Mouse (Mus musculus): ENCODE data around the gene Arhgef25. TPM values are rescaled to one million over a fixed set of nuclear protein-coding genes. Genes with fewer than 3 reads are reported as not detected.

Arhgef25 gene
- polyA plus RNA-seq, 1 experiment from 2014 or later = 19.6 TPM

DNA sequence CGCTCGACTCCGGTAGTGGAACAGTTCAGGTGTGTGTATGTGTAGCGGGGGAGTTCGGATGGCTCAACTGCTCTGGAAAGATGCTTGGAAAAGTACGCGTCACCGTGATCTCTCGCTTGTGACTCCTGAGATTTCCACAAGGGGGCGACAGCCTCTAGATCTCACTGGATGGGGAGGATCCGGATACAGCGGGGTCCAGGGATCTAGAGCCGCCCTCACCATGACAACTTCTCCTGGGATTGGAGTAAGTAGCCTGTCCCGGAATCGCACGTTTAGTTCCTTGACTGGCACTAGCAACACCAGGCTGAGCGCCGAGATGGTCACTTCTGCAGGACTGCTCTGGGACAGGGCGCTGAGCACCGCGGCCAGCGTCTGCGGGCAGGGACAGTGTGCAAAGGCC is 12.2 kb downstream of the Arhgef25 start:
- peak overlapping the region; percentile 38 for H3K4me2 ChIP-seq (ENCODE audit: low read length)
- no peak overlapping the region for H3K9ac ChIP-seq (replicated peaks; ENCODE audit: low read length)
- H3K4me1 ChIP-seq (ENCODE audit: control insufficient read depth, insufficient read depth, low read length) = peaks cover 8% of the 10 kb centered on the region
- H3K36me3 ChIP-seq (ENCODE audit: control insufficient read depth, insufficient read depth, low read length) = no peaks in the 10 kb centered on the region
- peak overlapping the region; percentile 20 for H3K4me3 ChIP-seq (replicated peaks; ENCODE audit: low read depth, low read length)
- no peaks in the 10 kb centered on the region for H3K9me3 ChIP-seq (ENCODE audit: control insufficient read depth, low read length)
- no peak overlapping the region for H3K27ac ChIP-seq (replicated peaks; ENCODE audit: low read depth, low read length)
- WGBS = under 1% methylated on average over 23 of the region's 23 CpGs
- ATAC-seq (ENCODE audit: low FRiP score, low TSS enrichment) = 0 out of 2 replicates have a peak, but pooled peaks have one; percentile 44
- DNase-seq = peak; percentile 93
- H3K27me3 ChIP-seq (ENCODE audit: control insufficient read depth, insufficient read depth, low read length) = peaks cover 51% of the 10 kb centered on the region

DNA sequence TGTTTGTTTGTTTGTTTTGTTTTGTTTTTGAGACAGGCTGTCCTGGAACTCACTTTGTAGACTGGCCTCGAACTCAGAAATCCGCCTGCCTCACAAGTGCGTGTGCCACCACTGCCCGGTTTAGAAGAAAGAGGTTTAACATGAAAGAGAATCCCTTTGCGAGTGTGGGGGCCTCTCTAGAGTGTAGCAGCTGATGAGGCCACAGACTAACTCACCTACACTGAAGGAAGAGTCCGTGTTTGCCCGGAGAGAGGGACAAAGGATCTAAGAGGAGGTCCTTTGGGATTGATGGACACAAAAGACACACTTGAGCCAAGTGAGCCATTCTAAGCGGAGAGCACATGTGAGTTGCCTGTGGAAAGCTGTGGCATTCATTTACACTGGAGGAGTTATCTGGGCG is 12.6 kb downstream of the Arhgef25 start:
- 20% methylated on average over 9 of the region's 9 CpGs for WGBS
- Histone ChIP-seq H3K27me3 (ENCODE audit: control insufficient read depth, insufficient read depth, low read length) (peaks cover 53% of the 10 kb centered on the region), H3K36me3 (ENCODE audit: control insufficient read depth, insufficient read depth, low read length) (peaks cover 2% of the 10 kb centered on the region; the same call in 1 of the 2 replicates), H3K4me2 (ENCODE audit: low read length) (no peak overlapping the region), H3K9me3 (ENCODE audit: control insufficient read depth, low read length) (no peaks in the 10 kb centered on the region), H3K4me1 (ENCODE audit: control insufficient read depth, insufficient read depth, low read length) (peaks cover 8% of the 10 kb centered on the region), H3K4me3 (replicated peaks; ENCODE audit: low read depth, low read length) (no peak overlapping the region), H3K9ac (replicated peaks; ENCODE audit: low read length) (no peak overlapping the region), H3K27ac (replicated peaks; ENCODE audit: low read depth, low read length) (no peak overlapping the region)
- DNase-seq = no peak
- ATAC-seq (ENCODE audit: low FRiP score, low TSS enrichment) = no peak

DNA sequence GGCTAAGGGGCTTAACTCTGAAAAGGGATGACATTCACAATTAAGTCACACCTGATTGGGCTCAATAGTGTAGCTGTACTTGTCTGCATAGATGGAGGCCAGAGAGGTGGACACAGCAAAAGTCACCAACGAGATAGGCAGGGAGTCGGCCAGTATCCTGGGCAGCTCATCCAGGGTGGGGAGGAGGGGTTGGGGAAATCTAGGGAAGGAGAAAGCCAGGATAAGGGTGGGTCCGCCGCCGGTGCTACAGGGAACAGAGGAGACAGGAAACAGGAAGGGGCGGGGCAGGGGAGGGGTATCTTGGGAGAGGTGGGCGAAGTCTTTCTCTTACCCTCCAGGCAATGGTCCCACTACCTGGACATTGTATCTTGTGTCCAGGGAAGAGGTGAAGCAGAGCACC is 13.1 kb downstream of the Arhgef25 start:
- Histone ChIP-seq H3K27me3 (ENCODE audit: control insufficient read depth, insufficient read depth, low read length) (peaks cover 58% of the 10 kb centered on the region), H3K36me3 (ENCODE audit: control insufficient read depth, insufficient read depth, low read length) (peaks cover 7% of the 10 kb centered on the region; the same call in 1 of the 2 replicates), H3K27ac (replicated peaks; ENCODE audit: low read depth, low read length) (no peak overlapping the region), H3K4me1 (ENCODE audit: control insufficient read depth, insufficient read depth, low read length) (peaks cover 8% of the 10 kb centered on the region), H3K9me3 (ENCODE audit: control insufficient read depth, low read length) (no peaks in the 10 kb centered on the region), H3K4me2 (ENCODE audit: low read length) (no peak overlapping the region), H3K4me3 (replicated peaks; ENCODE audit: low read depth, low read length) (no peak overlapping the region), H3K9ac (replicated peaks; ENCODE audit: low read length) (no peak overlapping the region)
- ATAC-seq (ENCODE audit: low FRiP score, low TSS enrichment) (no peak), DNase-seq (no peak)
- 5% methylated on average over 7 of the region's 7 CpGs for WGBS

DNA sequence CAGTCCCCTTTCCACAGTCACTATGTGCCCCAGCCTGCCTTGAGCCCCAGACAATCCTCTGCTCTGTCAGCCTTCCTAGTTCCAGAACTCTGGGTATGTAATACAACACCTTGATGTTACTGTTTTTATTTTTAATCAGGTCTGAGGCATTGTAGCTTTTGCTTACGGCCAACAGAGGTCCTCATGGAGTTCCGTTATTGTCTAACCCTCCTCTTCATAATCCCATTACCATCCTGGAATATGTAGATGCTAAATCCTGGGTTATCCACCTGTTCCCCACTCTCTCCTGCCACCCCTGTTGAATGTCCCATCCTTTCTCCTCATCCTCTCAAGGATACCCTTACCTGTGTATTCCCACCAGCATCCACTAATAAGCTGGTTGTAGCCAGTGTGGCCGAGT is 13.7 kb downstream of the Arhgef25 start:
- WGBS = 30% methylated on average over 3 of the region's 3 CpGs

DNA sequence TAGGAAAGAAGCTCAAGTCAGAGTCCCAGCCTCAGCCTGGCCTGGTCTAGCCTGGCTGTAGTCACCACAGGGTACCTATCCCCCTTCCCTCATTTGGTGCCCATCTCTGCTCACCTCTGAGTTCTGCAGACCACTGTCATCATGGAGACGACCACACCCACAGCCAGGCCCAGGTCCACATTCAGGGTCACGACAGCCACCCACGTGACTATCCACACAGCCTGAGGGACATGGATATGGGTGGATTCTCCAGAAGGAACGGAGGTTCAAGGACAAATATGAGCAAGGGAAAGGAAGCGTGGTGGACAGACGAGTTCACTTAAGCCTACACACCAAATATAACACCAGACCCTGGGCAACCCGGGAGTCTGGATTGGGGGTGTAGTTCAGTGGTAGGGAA is 15.7 kb downstream of the Arhgef25 start:
- no peak overlapping the region for H3K4me2 ChIP-seq (ENCODE audit: low read length)
- no peak overlapping the region for H3K9ac ChIP-seq (replicated peaks; ENCODE audit: low read length)
- peaks cover 67% of the 10 kb centered on the region for H3K27me3 ChIP-seq (ENCODE audit: control insufficient read depth, insufficient read depth, low read length)
- no peak overlapping the region for H3K4me3 ChIP-seq (replicated peaks; ENCODE audit: low read depth, low read length)
- DNase-seq = no peak
- H3K4me1 ChIP-seq (ENCODE audit: control insufficient read depth, insufficient read depth, low read length) = peaks cover 20% of the 10 kb centered on the region
- no peaks in the 10 kb centered on the region for H3K9me3 ChIP-seq (ENCODE audit: control insufficient read depth, low read length)
- ATAC-seq (ENCODE audit: low FRiP score, low TSS enrichment) = no peak
- WGBS = 90% methylated on average over 7 of the region's 7 CpGs
- no peak overlapping the region for H3K27ac ChIP-seq (replicated peaks; ENCODE audit: low read depth, low read length)
- peaks cover 10% of the 10 kb centered on the region; the same call in 1 of the 2 replicates for H3K36me3 ChIP-seq (ENCODE audit: control insufficient read depth, insufficient read depth, low read length)

More for the DNA sequence above, 13.7 kb downstream of the Arhgef25 start:
- H3K36me3 ChIP-seq (ENCODE audit: control insufficient read depth, insufficient read depth, low read length) = peaks cover 10% of the 10 kb centered on the region; the same call in 1 of the 2 replicates
- H3K9me3 ChIP-seq (ENCODE audit: control insufficient read depth, low read length) = no peaks in the 10 kb centered on the region
- DNase-seq = no peak
- no peak overlapping the region for H3K9ac ChIP-seq (replicated peaks; ENCODE audit: low read length)
- ATAC-seq (ENCODE audit: low FRiP score, low TSS enrichment) = no peak
- H3K4me3 ChIP-seq (replicated peaks; ENCODE audit: low read depth, low read length) = no peak overlapping the region
- no peak overlapping the region for H3K4me2 ChIP-seq (ENCODE audit: low read length)
- H3K27ac ChIP-seq (replicated peaks; ENCODE audit: low read depth, low read length) = no peak overlapping the region
- H3K27me3 ChIP-seq (ENCODE audit: control insufficient read depth, insufficient read depth, low read length) = peaks cover 62% of the 10 kb centered on the region
- H3K4me1 ChIP-seq (ENCODE audit: control insufficient read depth, insufficient read depth, low read length) = peaks cover 8% of the 10 kb centered on the region

DNA sequence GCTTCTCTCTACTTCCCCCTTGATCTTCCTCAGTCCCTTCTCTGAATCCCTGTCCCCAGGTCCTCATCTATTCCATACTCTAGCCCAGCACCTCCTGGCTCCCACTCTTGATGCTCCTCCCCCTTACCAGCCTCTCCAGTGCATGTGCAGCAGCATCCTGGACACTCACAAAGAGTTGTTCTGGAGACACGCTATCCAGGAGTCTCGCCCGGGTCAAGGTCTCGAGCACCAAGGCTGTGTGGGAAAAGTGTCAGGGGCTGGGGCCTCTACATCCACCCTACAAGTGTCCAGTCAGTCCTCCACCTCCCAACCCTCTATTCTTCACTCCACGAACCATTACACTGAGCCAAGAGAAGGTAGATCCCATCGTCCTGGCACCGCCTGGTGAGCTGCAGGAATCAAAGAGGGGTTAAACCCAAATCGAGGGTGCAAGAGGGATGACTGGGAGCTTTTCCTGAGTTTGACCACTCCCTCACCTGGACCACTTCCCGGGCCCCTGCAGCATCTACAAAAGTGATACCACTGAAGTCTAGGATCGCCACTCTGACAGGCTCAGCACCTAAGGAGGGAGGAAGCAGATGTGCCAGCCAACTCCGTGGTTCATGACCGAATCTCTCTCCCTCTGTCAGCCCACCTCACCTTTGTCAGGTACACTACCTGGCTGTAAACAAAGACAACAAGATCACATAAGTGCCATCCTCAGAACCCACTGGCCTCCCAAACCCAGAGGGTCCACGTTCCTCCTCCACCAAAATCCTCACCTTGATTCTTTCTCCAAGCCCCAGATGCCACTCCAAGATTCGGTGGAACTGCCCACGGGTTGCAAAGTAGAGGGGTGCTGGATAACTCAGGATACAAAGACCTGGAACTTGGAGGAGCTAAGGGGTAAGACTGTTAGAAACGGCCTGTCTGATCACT is 16.5 kb downstream of the Arhgef25 start:
- peaks cover 12% of the 10 kb centered on the region; the same call in 1 of the 2 replicates for H3K36me3 ChIP-seq (ENCODE audit: control insufficient read depth, insufficient read depth, low read length)
- ATAC-seq (ENCODE audit: low FRiP score, low TSS enrichment) (no peak), DNase-seq (no peak)
- no peak overlapping the region for H3K4me3 ChIP-seq (replicated peaks; ENCODE audit: low read depth, low read length)
- peaks cover 20% of the 10 kb centered on the region for H3K4me1 ChIP-seq (ENCODE audit: control insufficient read depth, insufficient read depth, low read length)
- H3K4me2 ChIP-seq (ENCODE audit: low read length) = no peak overlapping the region
- no peak overlapping the region for H3K27ac ChIP-seq (replicated peaks; ENCODE audit: low read depth, low read length)
- no peaks in the 10 kb centered on the region for H3K9me3 ChIP-seq (ENCODE audit: control insufficient read depth, low read length)
- H3K9ac ChIP-seq (replicated peaks; ENCODE audit: low read length) = no peak overlapping the region
- peaks cover 67% of the 10 kb centered on the region for H3K27me3 ChIP-seq (ENCODE audit: control insufficient read depth, insufficient read depth, low read length)
- WGBS = 82% methylated on average over 16 of the region's 16 CpGs

DNA sequence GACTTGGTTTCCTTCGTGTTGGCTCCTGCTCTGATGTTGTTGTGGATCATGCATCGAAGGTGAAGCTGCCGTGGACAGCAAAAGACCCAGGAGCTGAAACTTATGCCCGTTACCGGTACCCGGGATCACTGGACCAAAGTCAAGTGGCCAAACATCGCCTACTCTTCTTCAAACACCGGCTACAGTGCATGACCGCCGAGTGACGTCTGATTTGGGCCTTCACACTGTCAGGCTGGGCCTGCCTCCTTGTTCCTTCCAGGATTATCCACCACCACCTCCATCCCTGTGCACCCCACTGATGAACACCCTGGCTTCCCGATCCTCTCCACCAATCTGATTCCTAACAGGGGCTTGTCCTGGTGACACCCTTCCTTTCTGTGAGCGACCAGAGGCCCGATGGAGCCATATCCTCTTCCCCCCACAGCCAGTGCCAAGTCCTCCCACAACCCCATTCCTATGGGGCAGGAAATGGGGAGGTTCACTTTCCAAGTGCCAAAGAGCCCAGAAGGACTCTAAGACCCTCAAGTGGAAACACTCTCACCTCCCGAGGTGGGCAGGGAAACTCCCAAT is 18.2 kb downstream of the Arhgef25 start:
- Histone ChIP-seq H3K27me3 (ENCODE audit: control insufficient read depth, insufficient read depth, low read length) (peaks cover 66% of the 10 kb centered on the region), H3K9ac (replicated peaks; ENCODE audit: low read length) (no peak overlapping the region), H3K9me3 (ENCODE audit: control insufficient read depth, low read length) (no peaks in the 10 kb centered on the region), H3K4me3 (replicated peaks; ENCODE audit: low read depth, low read length) (no peak overlapping the region), H3K27ac (replicated peaks; ENCODE audit: low read depth, low read length) (no peak overlapping the region), H3K4me2 (ENCODE audit: low read length) (no peak overlapping the region), H3K36me3 (ENCODE audit: control insufficient read depth, insufficient read depth, low read length) (peaks cover 18% of the 10 kb centered on the region; the same call in 1 of the 2 replicates), H3K4me1 (ENCODE audit: control insufficient read depth, insufficient read depth, low read length) (peaks cover 20% of the 10 kb centered on the region)
- ATAC-seq (ENCODE audit: low FRiP score, low TSS enrichment) (no peak), DNase-seq (no peak)
- WGBS = 89% methylated on average over 15 of the region's 15 CpGs

DNA sequence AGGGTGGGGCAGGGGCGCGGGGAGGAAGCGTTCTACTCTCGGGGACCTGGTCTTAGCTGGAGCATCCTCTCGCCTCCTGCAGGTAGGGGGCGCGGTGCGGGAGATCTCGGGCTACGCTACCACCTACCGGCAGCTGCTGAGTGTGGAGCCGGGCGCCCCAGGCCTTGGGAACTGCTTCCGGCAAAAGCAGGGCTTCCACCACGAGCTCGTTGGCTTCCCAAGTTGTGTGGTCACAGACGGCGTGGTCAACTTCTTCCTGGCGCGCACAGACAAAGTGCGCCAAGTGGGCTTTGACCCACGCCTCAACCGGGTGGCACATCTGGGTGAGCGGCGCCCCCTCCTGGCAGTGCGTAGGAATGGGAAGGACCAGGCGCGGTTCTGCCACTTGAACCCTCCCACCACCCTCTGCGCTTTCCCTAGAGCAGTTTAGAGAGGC is 19.0 kb downstream of the Arhgef25 start:
- 2% methylated on average over 29 of the region's 29 CpGs for WGBS
- ATAC-seq (ENCODE audit: low FRiP score, low TSS enrichment) (peak; percentile 28; the same call in 1 of the 2 replicates), DNase-seq (peak; percentile 80)
- peaks cover 61% of the 10 kb centered on the region for H3K27me3 ChIP-seq (ENCODE audit: control insufficient read depth, insufficient read depth, low read length)
- H3K27ac ChIP-seq (replicated peaks; ENCODE audit: low read depth, low read length) = no peak overlapping the region
- peak overlapping the region; percentile 47 for H3K4me2 ChIP-seq (ENCODE audit: low read length)
- H3K9me3 ChIP-seq (ENCODE audit: control insufficient read depth, low read length) = no peaks in the 10 kb centered on the region
- no peak overlapping the region for H3K9ac ChIP-seq (replicated peaks; ENCODE audit: low read length)
- H3K36me3 ChIP-seq (ENCODE audit: control insufficient read depth, insufficient read depth, low read length) = peaks cover 18% of the 10 kb centered on the region; the same call in 1 of the 2 replicates
- peaks cover 20% of the 10 kb centered on the region for H3K4me1 ChIP-seq (ENCODE audit: control insufficient read depth, insufficient read depth, low read length)
- peak overlapping the region; percentile 22; the same call in 1 of the 2 replicates for H3K4me3 ChIP-seq (replicated peaks; ENCODE audit: low read depth, low read length)

Measured in midbrain, embryonic 14.5 days (tissue).